Mouse (Mus musculus) embryonic facial prominence, embryonic 11.5 days (tissue): ENCODE measurements around the gene Rpl11. TPM values are rescaled to one million over a fixed set of nuclear protein-coding genes. Genes with fewer than 3 reads are reported as not detected.

Experiments used
- ATAC-seq: fragments of 200-750 bp; cut with Nextera tagmentation; replicated peaks from 2 replicates; pipeline ENCODE4 v1.8.0; 2017; ENCODE audit warnings: low read depth; ENCODE audit not compliant: insufficient number of reproducible peaks, low FRiP score, low TSS enrichment
- DNase-seq: peaks from one replicate; pipeline ENCODE4 v3.0.0-alpha.2; 2015; ENCODE audit warnings: low spot score
- H3K27ac ChIP-seq: fragments of 300-500 bp; sonication (generic); replicated peaks from 2 replicates; pipeline ENCODE4 v1.5.1; 2014; ENCODE audit warnings: mild to moderate bottlenecking, low read depth, low read length, control low read depth
- H3K27me3 ChIP-seq: fragments of 300-500 bp; sonication (generic); 2 replicates; pipeline ENCODE4 v1.6.1; 2014; ENCODE audit warnings: mild to moderate bottlenecking, low read length, moderate library complexity, mixed read lengths; ENCODE audit not compliant: control insufficient read depth, insufficient read depth
- H3K36me3 ChIP-seq: fragments of 300-500 bp; sonication (generic); replicated peaks from 2 replicates; pipeline ENCODE4 v1.6.1; 2014; ENCODE audit warnings: low read depth, mild to moderate bottlenecking, low read length, moderate library complexity, mixed read lengths; ENCODE audit not compliant: control insufficient read depth, insufficient read depth
- H3K4me1 ChIP-seq: fragments of 300-500 bp; sonication (generic); 2 replicates; pipeline ENCODE4 v1.6.1; 2014; ENCODE audit warnings: low read length, mixed read lengths; ENCODE audit not compliant: control insufficient read depth, insufficient read depth
- H3K4me2 ChIP-seq: fragments of 300-500 bp; sonication (generic); 2 replicates; pipeline ENCODE4 v1.6.1; 2014; ENCODE audit warnings: low read depth, mild to moderate bottlenecking, control low read depth, low read length, moderate library complexity
- H3K4me3 ChIP-seq: fragments of 300-500 bp; sonication (generic); 2 replicates; pipeline ENCODE4 v1.5.1; 2014; ENCODE audit warnings: low read depth, low read length, control low read depth
- H3K9ac ChIP-seq: fragments of 300-500 bp; sonication (generic); replicated peaks from 2 replicates; pipeline ENCODE4 v1.6.1; 2014; ENCODE audit warnings: mild to moderate bottlenecking, control low read depth, low read length
- H3K9me3 ChIP-seq: fragments of 300-500 bp; sonication (generic); replicated peaks from 2 replicates; pipeline ENCODE4 v1.6.1; 2016; ENCODE audit warnings: mild to moderate bottlenecking, low read length, inconsistent platforms, mixed read lengths; ENCODE audit not compliant: control insufficient read depth
- WGBS: fragments of 180-500 bp; shearing (Covaris S2); extraction: QIAGEN DNeasy Blood & Tissue Kit; methylation state at CpG from one replicate; pipeline ENCODE4 v1.1.7; 2014; 5-methylcytosine and 5-hydroxymethylcytosine counted together
- polyA plus RNA-seq: library from polyadenylated mRNA; unstranded; fragments of >200 nt; fragmentation: Nextera tagmentation; extraction: Ambion mirVana; gene quantifications from 2 replicates; pipeline ENCODE4 v1.2.1, GENCODE M21; 2014

The Rpl11 gene
- polyA plus RNA-seq, 1 experiment from 2014 or later, result 410 TPM

- Histone ChIP-seq H3K27ac (no peak overlapping the region), H3K4me2 (no peak overlapping the region), H3K27me3 (no peaks in the 10 kb centered on the region), H3K9ac (no peak overlapping the region), H3K4me3 (no peak overlapping the region), H3K36me3 (no peaks in the 10 kb centered on the region), H3K9me3 (no peaks in the 10 kb centered on the region), H3K4me1 (0 out of 2 replicates have a peak, but pooled peaks cover 4% of the 10 kb centered on the region)
- 91% methylated on average over 7 of the region's 7 CpGs for WGBS
- no peak for DNase-seq
- no peak for ATAC-seq
Measured at GRCm38 (mm10) chr4:136092498-136092897, 39.3 kb upstream of the Rpl11 start.

- no peak overlapping the region for H3K4me3 ChIP-seq
- no peak overlapping the region for H3K27ac ChIP-seq
- WGBS, result 97% methylated on average over 4 of the region's 4 CpGs
- H3K27me3 ChIP-seq, result no peaks in the 10 kb centered on the region
- DNase-seq (no peak), ATAC-seq (no peak)
- H3K4me2 ChIP-seq, result no peak overlapping the region
- no peaks in the 10 kb centered on the region for H3K36me3 ChIP-seq
- no peaks in the 10 kb centered on the region for H3K9me3 ChIP-seq
- H3K4me1 ChIP-seq, result 0 out of 2 replicates have a peak, but pooled peaks cover 4% of the 10 kb centered on the region
- no peak overlapping the region for H3K9ac ChIP-seq
Measured at GRCm38 (mm10) chr4:136091346-136091745, 38.1 kb upstream of the Rpl11 start.

GRCm38 (mm10) chr4:136089748-136090583, 36.7 kb upstream of the Rpl11 start:
- DNase-seq (no peak), ATAC-seq (no peak)
- H3K27ac ChIP-seq, result peak overlapping the region; percentile 16; the same call in 1 of the 2 replicates
- H3K4me1 ChIP-seq, result 0 out of 2 replicates have a peak, but pooled peaks cover 4% of the 10 kb centered on the region
- no peaks in the 10 kb centered on the region for H3K9me3 ChIP-seq
- H3K4me2 ChIP-seq, result no peak overlapping the region
- no peaks in the 10 kb centered on the region for H3K36me3 ChIP-seq
- WGBS, result 56% methylated on average over 11 of the region's 11 CpGs
- no peaks in the 10 kb centered on the region for H3K27me3 ChIP-seq
- H3K9ac ChIP-seq, result no peak overlapping the region
- H3K4me3 ChIP-seq, result no peak overlapping the region

- Histone ChIP-seq H3K4me2 (no peak overlapping the region), H3K27ac (peak overlapping the region; percentile 16; the same call in 1 of the 2 replicates), H3K4me1 (0 out of 2 replicates have a peak, but pooled peaks cover 4% of the 10 kb centered on the region), H3K4me3 (no peak overlapping the region), H3K9ac (no peak overlapping the region; the same call in 1 of the 2 replicates), H3K27me3 (no peaks in the 10 kb centered on the region), H3K36me3 (no peaks in the 10 kb centered on the region), H3K9me3 (no peaks in the 10 kb centered on the region)
- DNase-seq (no peak), ATAC-seq (no peak)
- 44% methylated on average over 16 of the region's 16 CpGs for WGBS
Measured at GRCm38 (mm10) chr4:136088971-136089747, 35.9 kb upstream of the Rpl11 start.

- no peak overlapping the region for H3K27ac ChIP-seq
- H3K4me2 ChIP-seq, result no peak overlapping the region
- no peak for ATAC-seq
- no peaks in the 10 kb centered on the region for H3K36me3 ChIP-seq
- H3K9me3 ChIP-seq, result no peaks in the 10 kb centered on the region
- WGBS, result 61% methylated on average over 5 of the region's 5 CpGs
- 0 out of 2 replicates have a peak, but pooled peaks cover 4% of the 10 kb centered on the region for H3K4me1 ChIP-seq
- DNase-seq, result no peak
- H3K27me3 ChIP-seq, result no peaks in the 10 kb centered on the region
- H3K4me3 ChIP-seq, result no peak overlapping the region
- H3K9ac ChIP-seq, result no peak overlapping the region
Measured at GRCm38 (mm10) chr4:136088364-136088763, 35.1 kb upstream of the Rpl11 start.

- Histone ChIP-seq H3K27me3 (peaks cover 4% of the 10 kb centered on the region; the same call in 1 of the 2 replicates), H3K4me2 (no peak overlapping the region), H3K27ac (no peak overlapping the region), H3K9ac (no peak overlapping the region), H3K4me3 (no peak overlapping the region), H3K36me3 (no peaks in the 10 kb centered on the region), H3K9me3 (no peaks in the 10 kb centered on the region), H3K4me1 (0 out of 2 replicates have a peak, but pooled peaks cover 4% of the 10 kb centered on the region)
- ATAC-seq (no peak), DNase-seq (no peak)
- 93% methylated on average over 5 of the region's 5 CpGs for WGBS
Measured at GRCm38 (mm10) chr4:136087261-136087660, 34.0 kb upstream of the Rpl11 start.

- no peak for ATAC-seq
- WGBS, result 90% methylated on average over 11 of the region's 11 CpGs
- no peaks in the 10 kb centered on the region for H3K9me3 ChIP-seq
- H3K4me1 ChIP-seq, result peaks cover 8% of the 10 kb centered on the region
- H3K4me2 ChIP-seq, result no peak overlapping the region
- no peak overlapping the region for H3K27ac ChIP-seq
- H3K4me3 ChIP-seq, result no peak overlapping the region
- H3K9ac ChIP-seq, result no peak overlapping the region
- H3K27me3 ChIP-seq, result peaks cover 16% of the 10 kb centered on the region
- no peaks in the 10 kb centered on the region for H3K36me3 ChIP-seq
- no peak for DNase-seq
Measured at GRCm38 (mm10) chr4:136084840-136085239, 31.6 kb upstream of the Rpl11 start.
